ENCODE assay signal across 12 mouse cellular contexts in genomic region chr16:37383426-37383825, GRCm38 (mm10). TPM values are rescaled to one million over a fixed set of nuclear protein-coding genes. Genes with fewer than 3 reads are reported as not detected.
DNase-seq lines count a peak whose midpoint lies in the region; ATAC-seq and TF ChIP-seq lines count a peak whose summit lies in the region.
"Had no signal": no experiment of that assay in that cellular context is flagged by ENCODE, and none has a peak within 500 bp of the region (broad histone marks: within the 10 kb centered on the region; RNA-seq: fewer than 3 reads in every experiment).

No protein-coding gene starts in this region.

- 48% methylated on average over 4 of the region's 4 CpGs for WGBS in intestine, embryonic 14.5 days
- 54% methylated on average over 4 of the region's 4 CpGs for WGBS in intestine, embryonic 16.5 days
- 56% methylated on average over 4 of the region's 4 CpGs for WGBS in forebrain, embryonic 16.5 days
- WGBS in midbrain, embryonic 15.5 days, result 44% methylated on average over 4 of the region's 4 CpGs

- TF ChIP-seq POLR2A in cortical plate, adult 2 months (IDR thresholded peaks at IDR 0.05; ENCODE audit: extremely low read depth, insufficient read depth, low read length), result no peak

- no peaks in the 10 kb centered on the region for H3K9me3 ChIP-seq in intestine, embryonic 14.5 days (ENCODE audit: control insufficient read depth, low read length)
- no peaks in the 10 kb centered on the region for H3K9me3 ChIP-seq in intestine, embryonic 16.5 days (ENCODE audit: control insufficient read depth, low read length)
- H3K9me3 ChIP-seq in forebrain, embryonic 16.5 days (ENCODE audit: control insufficient read depth, low read length), result no peaks in the 10 kb centered on the region
- H3K9me3 ChIP-seq in midbrain, embryonic 15.5 days, result no peaks in the 10 kb centered on the region

- H3K4me3 ChIP-seq in intestine, embryonic 14.5 days (ENCODE audit: low read depth, low read length), result no peak overlapping the region
- H3K4me3 ChIP-seq in intestine, embryonic 16.5 days (ENCODE audit: low read length), result no peak overlapping the region
- H3K4me3 ChIP-seq in cortical plate, adult 2 months (ENCODE audit: insufficient read depth, low read length), result peak overlapping the region; percentile 95
- H3K4me3 ChIP-seq in forebrain, embryonic 16.5 days (replicated peaks; ENCODE audit: low read length), result peak overlapping the region; percentile 77; the same call in 1 of the 2 replicates
- peak overlapping the region; percentile 74 for H3K4me3 ChIP-seq in midbrain, embryonic 15.5 days

- H3K36me3 ChIP-seq in intestine, embryonic 14.5 days (ENCODE audit: control insufficient read depth, insufficient read depth, low read length), result no peaks in the 10 kb centered on the region
- H3K36me3 ChIP-seq in intestine, embryonic 16.5 days (ENCODE audit: control insufficient read depth, insufficient read depth, low read length), result no peaks in the 10 kb centered on the region
- H3K36me3 ChIP-seq in forebrain, embryonic 16.5 days (ENCODE audit: control insufficient read depth, insufficient read depth), result no peaks in the 10 kb centered on the region
- no peaks in the 10 kb centered on the region for H3K36me3 ChIP-seq in midbrain, embryonic 15.5 days (replicated peaks)

- H3K4me1 ChIP-seq in intestine, embryonic 14.5 days (replicated peaks; ENCODE audit: control insufficient read depth, insufficient read depth, low read length), result no peaks in the 10 kb centered on the region
- peaks cover 6% of the 10 kb centered on the region; the same call in 1 of the 2 replicates for H3K4me1 ChIP-seq in intestine, embryonic 16.5 days (ENCODE audit: control insufficient read depth, insufficient read depth, low read length)
- H3K4me1 ChIP-seq in cortical plate, adult 2 months (ENCODE audit: control insufficient read depth, insufficient read depth, low read length), result peaks cover 1% of the 10 kb centered on the region; the same call in 1 of the 2 replicates
- peaks cover 8% of the 10 kb centered on the region for H3K4me1 ChIP-seq in forebrain, embryonic 16.5 days (replicated peaks; ENCODE audit: control insufficient read depth, insufficient read depth, low read length)
- peaks cover 9% of the 10 kb centered on the region; the same call in 1 of the 2 replicates for H3K4me1 ChIP-seq in midbrain, embryonic 15.5 days

- intact Hi-C loops in gastrocnemius, postnatal 14 days (cut with DNase I; ENCODE audit: low total_unique reads), result no loop called here

- TF ChIP-seq CTCF in cortical plate, adult 2 months (IDR thresholded peaks at IDR 0.05; ENCODE audit: extremely low read depth, insufficient read depth, low read length), result no peak

- peak overlapping the region; percentile 70 for H3K4me2 ChIP-seq in intestine, embryonic 14.5 days (ENCODE audit: low read length)
- no peak overlapping the region for H3K4me2 ChIP-seq in intestine, embryonic 16.5 days (ENCODE audit: low read depth, low read length)
- H3K4me2 ChIP-seq in forebrain, embryonic 16.5 days (ENCODE audit: low read length), result peak overlapping the region; percentile 93
- peak overlapping the region; percentile 86 for H3K4me2 ChIP-seq in midbrain, embryonic 15.5 days

- no peak for DNase-seq in intestine, embryonic 14.5 days (ENCODE audit: low spot score)
- DNase-seq in liver, result no peak
- DNase-seq in gastrocnemius, postnatal 14 days, result no peak
- DNase-seq: adrenal gland, postnatal 10 days; heart, postnatal 36 days had no signal

- no peak overlapping the region for H3K27ac ChIP-seq in intestine, embryonic 14.5 days (ENCODE audit: low read depth)
- H3K27ac ChIP-seq in intestine, embryonic 16.5 days (ENCODE audit: low read length), result no peak overlapping the region
- no peak overlapping the region for H3K27ac ChIP-seq in cortical plate, adult 2 months (ENCODE audit: insufficient read depth, low read length)
- no peak overlapping the region for H3K27ac ChIP-seq in forebrain, embryonic 16.5 days (ENCODE audit: low read length)
- H3K27ac ChIP-seq in midbrain, embryonic 15.5 days, result no peak overlapping the region

- peaks cover 9% of the 10 kb centered on the region; the same call in 1 of the 2 replicates for H3K27me3 ChIP-seq in intestine, embryonic 14.5 days (replicated peaks; ENCODE audit: control insufficient read depth, insufficient read depth, low read length)
- H3K27me3 ChIP-seq in intestine, embryonic 16.5 days (replicated peaks; ENCODE audit: control insufficient read depth, insufficient read depth, low read length), result no peaks in the 10 kb centered on the region
- H3K27me3 ChIP-seq in forebrain, embryonic 16.5 days (replicated peaks; ENCODE audit: control insufficient read depth, insufficient read depth, low read length), result no peaks in the 10 kb centered on the region
- no peaks in the 10 kb centered on the region for H3K27me3 ChIP-seq in midbrain, embryonic 15.5 days (replicated peaks)

- no peak overlapping the region for H3K9ac ChIP-seq in intestine, embryonic 14.5 days (ENCODE audit: low read length)
- no peak overlapping the region for H3K9ac ChIP-seq in intestine, embryonic 16.5 days (ENCODE audit: low read depth, low read length)
- H3K9ac ChIP-seq in forebrain, embryonic 16.5 days (replicated peaks; ENCODE audit: low read depth, low read length), result no peak overlapping the region
- peak overlapping the region; percentile 73; the same call in 1 of the 2 replicates for H3K9ac ChIP-seq in midbrain, embryonic 15.5 days

- no peak for ATAC-seq in intestine, embryonic 14.5 days (replicated peaks; ENCODE audit: low FRiP score, low TSS enrichment, low read depth)
- no peak for ATAC-seq in intestine, embryonic 16.5 days
- ATAC-seq in forebrain, embryonic 16.5 days, result no peak
- ATAC-seq in midbrain, embryonic 15.5 days (replicated peaks), result no peak
- no peak for ATAC-seq in megakaryocyte progenitor cell, adult 5-6 weeks (replicated peaks; ENCODE audit: poor library complexity)

RNA-seq across cellular contexts. Expression of gene Stxbp5l, which starts 1.3 kb away (rescaled TPM):
- 4.2 and 4.6 TPM in 2 replicates for polyA plus RNA-seq in intestine, embryonic 14.5 days (2014; fragmentation: Nextera tagmentation; extraction: Ambion mirVana)
- 1.5 and 2.4 TPM in 2 replicates for polyA plus RNA-seq in intestine, embryonic 16.5 days (2015; fragmentation: Nextera tagmentation; extraction: Ambion mirVana)
- 15.5 and 16.8 TPM in 2 replicates for polyA plus RNA-seq in cortical plate, adult 2 months (2012; rRNA removed)
- polyA plus RNA-seq in forebrain, embryonic 16.5 days (2015; fragmentation: Nextera tagmentation; extraction: Ambion mirVana), result 6.2 and 8.5 TPM in 2 replicates
- 14.0 and 16.6 TPM in 2 replicates for polyA plus RNA-seq in midbrain, embryonic 15.5 days (2015; fragmentation: Nextera tagmentation; extraction: Ambion mirVana)
- not detected in 2 replicates for total RNA-seq in megakaryocyte progenitor cell, adult 5-6 weeks (2015)
- not detected in 2 replicates for total RNA-seq in megakaryocyte progenitor cell, adult 5-6 weeks (2017)
- under 1 TPM; 0.16 to 0.21 TPM for total RNA-seq in gastrocnemius, postnatal 14 days (2021)
- total RNA-seq: heart, postnatal 36 days; monocyte, adult 5-6 weeks had no signal
- polyA plus RNA-seq: gonadal fat pad, adult 2 months had no signal

Comparison
In these comparisons a context has a peak if more than half of its experiments do, and no peak if none do; other contexts are left out.
1. H3K4me3 ChIP-seq: peak in cortical plate, adult 2 months (single experiment), forebrain, embryonic 16.5 days (single experiment) and midbrain, embryonic 15.5 days (single experiment); none in intestine, embryonic 14.5 days (single experiment) and intestine, embryonic 16.5 days (single experiment).